Mouse (Mus musculus) intestine, embryonic 16.5 days (tissue): ENCODE data around the gene Bcar3. TPM values are rescaled to one million over a fixed set of nuclear protein-coding genes. Genes with fewer than 3 reads are reported as not detected.

Experiments
- ATAC-seq: fragments of 200-750 bp; cut with Nextera tagmentation; 2 replicates; pipeline ENCODE4 v1.8.0; 2017; ENCODE audit warnings: moderate TSS enrichment, moderate library complexity
- H3K27ac ChIP-seq: fragments of 300-500 bp; sonication (generic); 2 replicates; pipeline ENCODE4 v1.5.1; 2014; ENCODE audit warnings: mild to moderate bottlenecking, low read length
- H3K27me3 ChIP-seq: fragments of 300-500 bp; sonication (generic); replicated peaks from 2 replicates; pipeline ENCODE4 v1.6.1; 2014; ENCODE audit warnings: low read length, control low read depth, mixed read lengths; ENCODE audit not compliant: control insufficient read depth, insufficient read depth
- H3K36me3 ChIP-seq: fragments of 300-500 bp; sonication (generic); 2 replicates; pipeline ENCODE4 v1.6.1; 2014; ENCODE audit warnings: low read length, control low read depth; ENCODE audit not compliant: control insufficient read depth, insufficient read depth
- H3K4me1 ChIP-seq: fragments of 300-500 bp; sonication (generic); 2 replicates; pipeline ENCODE4 v1.6.1; 2014; ENCODE audit warnings: low read length, control low read depth, mixed read lengths; ENCODE audit not compliant: control insufficient read depth, insufficient read depth
- H3K4me2 ChIP-seq: fragments of 300-500 bp; sonication (generic); 2 replicates; pipeline ENCODE4 v1.6.1; 2014; ENCODE audit warnings: low read depth, low read length, control low read depth
- H3K4me3 ChIP-seq: fragments of 300-500 bp; sonication (generic); 2 replicates; pipeline ENCODE4 v1.5.1; 2014; ENCODE audit warnings: mild to moderate bottlenecking, low read length
- H3K9ac ChIP-seq: fragments of 300-500 bp; sonication (generic); 2 replicates; pipeline ENCODE4 v1.6.1; 2014; ENCODE audit warnings: low read depth, low read length
- H3K9me3 ChIP-seq: fragments of 300-500 bp; sonication (generic); 2 replicates; pipeline ENCODE4 v1.6.1; 2016; ENCODE audit warnings: low read length, control low read depth; ENCODE audit not compliant: control insufficient read depth
- WGBS: fragments of 180-500 bp; shearing (Covaris S2); extraction: QIAGEN DNeasy Blood & Tissue Kit; methylation state at CpG from one replicate; pipeline ENCODE4 v1.1.7; 2014; 5-methylcytosine and 5-hydroxymethylcytosine counted together
- polyA plus RNA-seq: library from polyadenylated mRNA; unstranded; fragments of >200 nt; fragmentation: Nextera tagmentation; extraction: Ambion mirVana; gene quantifications from 2 replicates; pipeline ENCODE4 v1.2.1, GENCODE M21; 2015

The Bcar3 gene
- polyA plus RNA-seq, 1 experiment from 2014 or later = 23.7 TPM

DNA sequence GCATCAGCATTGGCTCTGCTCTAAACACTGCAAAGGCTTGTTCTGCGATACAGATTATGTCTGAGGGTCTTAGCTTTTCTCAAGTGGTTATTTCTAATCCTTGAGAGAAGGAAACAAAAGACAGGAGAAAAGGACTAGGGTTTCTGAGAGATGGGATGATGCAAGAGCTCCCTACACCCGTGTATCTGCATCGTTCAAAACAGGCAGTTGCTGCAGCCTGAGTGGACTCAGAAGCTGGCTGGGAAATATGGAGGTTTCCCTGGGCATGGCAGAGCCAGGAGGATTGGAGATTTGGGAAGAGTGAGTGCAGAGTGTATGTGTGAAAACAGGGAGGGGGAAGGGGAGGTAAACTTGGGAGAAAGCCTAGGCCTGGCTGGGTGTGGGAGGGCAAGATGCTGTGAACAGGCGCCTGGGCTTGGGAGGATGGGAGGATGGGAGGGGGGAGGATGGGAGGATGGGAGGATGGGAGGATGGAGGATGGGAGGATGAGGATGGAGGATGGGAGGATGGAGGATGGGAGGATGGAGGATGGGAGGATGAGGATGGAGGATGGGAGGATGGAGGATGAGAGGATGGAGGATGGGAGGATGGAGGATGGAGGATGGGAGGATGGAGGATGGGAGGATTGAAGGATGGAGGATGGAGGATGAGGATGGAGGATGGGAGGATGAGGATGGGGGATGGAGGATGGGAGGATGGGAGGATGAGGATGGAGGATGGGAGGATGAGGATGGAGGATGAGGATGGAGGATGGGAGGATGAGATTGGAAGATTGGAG is 14.1 kb downstream of the Bcar3 start:
- no peaks in the 10 kb centered on the region for H3K36me3 ChIP-seq
- no peak overlapping the region for H3K9ac ChIP-seq
- no peaks in the 10 kb centered on the region for H3K27me3 ChIP-seq
- H3K4me1 ChIP-seq = 0 out of 2 replicates have a peak, but pooled peaks cover 2% of the 10 kb centered on the region
- ATAC-seq = no peak
- no peak overlapping the region for H3K4me3 ChIP-seq
- H3K4me2 ChIP-seq = no peak overlapping the region
- 59% methylated on average over 4 of the region's 4 CpGs for WGBS
- no peak overlapping the region for H3K27ac ChIP-seq
- no peaks in the 10 kb centered on the region for H3K9me3 ChIP-seq

DNA sequence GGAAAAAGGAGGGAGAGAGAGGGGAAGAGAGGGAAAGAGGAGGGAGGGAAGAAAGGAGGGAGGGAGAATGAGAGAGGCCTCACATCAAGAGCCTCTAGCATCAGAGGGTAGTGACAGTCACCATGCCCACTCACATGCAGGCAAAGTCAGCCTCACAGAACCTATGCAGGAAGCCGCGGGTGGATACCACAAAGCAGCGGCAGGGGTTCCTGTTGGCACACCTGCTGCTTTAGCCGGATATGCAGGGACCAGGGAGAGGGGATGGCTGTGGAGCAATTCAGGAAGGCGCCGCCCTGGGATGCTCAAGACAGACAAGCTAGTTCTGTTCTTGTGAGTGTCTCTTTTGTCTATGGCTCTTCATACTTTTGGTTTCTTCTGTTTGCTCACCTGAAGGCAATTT is 15.0 kb downstream of the Bcar3 start:
- Histone ChIP-seq H3K4me3 (no peak overlapping the region), H3K27me3 (no peaks in the 10 kb centered on the region), H3K4me2 (no peak overlapping the region), H3K9ac (no peak overlapping the region), H3K27ac (no peak overlapping the region), H3K36me3 (no peaks in the 10 kb centered on the region), H3K9me3 (no peaks in the 10 kb centered on the region), H3K4me1 (peaks cover 3% of the 10 kb centered on the region; the same call in 1 of the 2 replicates)
- no peak for ATAC-seq
- 41% methylated on average over 6 of the region's 6 CpGs for WGBS

DNA sequence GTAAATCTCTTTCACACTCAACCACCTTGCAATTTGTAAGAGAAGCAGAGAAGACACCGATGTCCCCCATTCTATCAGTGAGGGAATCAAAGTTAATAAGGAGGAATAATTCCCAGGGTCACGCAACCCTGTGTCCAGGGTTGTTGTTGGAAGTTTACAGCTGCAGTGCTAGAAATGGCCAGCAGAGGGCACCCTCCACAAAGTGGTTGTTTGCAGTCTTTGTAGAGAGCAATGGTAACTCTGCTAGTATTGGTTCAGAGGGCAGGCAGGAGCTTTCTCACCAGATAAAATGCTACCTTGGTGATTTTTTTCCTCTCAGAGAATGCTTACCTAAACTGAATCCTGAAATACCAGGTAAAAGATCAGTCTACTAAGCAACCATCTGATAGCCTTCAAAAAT is 18.1 kb downstream of the Bcar3 start:
- Histone ChIP-seq H3K27ac (no peak overlapping the region), H3K27me3 (no peaks in the 10 kb centered on the region), H3K9ac (no peak overlapping the region), H3K4me3 (no peak overlapping the region), H3K36me3 (no peaks in the 10 kb centered on the region), H3K9me3 (no peaks in the 10 kb centered on the region), H3K4me2 (no peak overlapping the region), H3K4me1 (peaks cover 5% of the 10 kb centered on the region; the same call in 1 of the 2 replicates)
- WGBS = 14% methylated on average over 2 of the region's 2 CpGs
- 0 out of 2 replicates have a peak, but pooled peaks have one; percentile 14 for ATAC-seq

DNA sequence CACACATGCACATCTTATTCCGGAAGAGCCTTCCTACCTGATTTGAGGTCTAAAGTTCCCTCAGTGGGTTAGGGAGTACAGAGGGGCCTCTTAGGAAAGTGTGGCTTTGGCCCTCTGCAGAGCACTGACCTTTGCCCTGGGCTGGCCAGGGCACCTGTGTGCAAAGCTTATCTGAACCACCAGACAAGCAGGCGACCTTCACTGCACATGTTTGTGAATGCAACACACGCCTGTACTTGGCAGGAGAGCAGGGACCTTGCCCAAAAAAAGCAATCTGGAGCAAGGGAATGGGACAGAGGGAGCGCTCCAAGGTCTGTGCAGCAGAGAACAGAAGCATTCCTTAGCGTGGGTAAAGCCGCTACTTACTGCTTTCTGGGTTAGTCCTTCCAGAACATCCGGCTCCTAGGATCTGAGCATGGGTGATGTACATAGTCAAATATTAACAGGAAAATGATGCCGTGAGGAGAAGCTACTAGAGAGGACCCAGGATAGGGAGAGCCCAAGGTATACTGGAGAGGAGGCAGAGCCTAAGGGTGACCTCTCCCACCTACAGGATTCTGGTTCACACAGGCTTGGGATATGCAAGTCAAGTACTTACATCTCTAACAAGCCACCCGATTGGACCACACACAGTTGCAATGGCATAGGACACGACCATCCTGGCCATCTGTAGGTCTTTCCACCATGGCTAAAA is 19.1 kb downstream of the Bcar3 start:
- H3K9ac ChIP-seq = peak overlapping the region; percentile 45; the same call in 1 of the 2 replicates
- WGBS = 56% methylated on average over 10 of the region's 10 CpGs
- H3K36me3 ChIP-seq = no peaks in the 10 kb centered on the region
- H3K9me3 ChIP-seq = no peaks in the 10 kb centered on the region
- no peaks in the 10 kb centered on the region for H3K27me3 ChIP-seq
- peaks cover 5% of the 10 kb centered on the region; the same call in 1 of the 2 replicates for H3K4me1 ChIP-seq
- H3K27ac ChIP-seq = peak overlapping the region; percentile 90
- H3K4me3 ChIP-seq = peak overlapping the region; percentile 27; the same call in 1 of the 2 replicates
- peak overlapping the region; percentile 32 for H3K4me2 ChIP-seq
- ATAC-seq = peak; percentile 90

DNA sequence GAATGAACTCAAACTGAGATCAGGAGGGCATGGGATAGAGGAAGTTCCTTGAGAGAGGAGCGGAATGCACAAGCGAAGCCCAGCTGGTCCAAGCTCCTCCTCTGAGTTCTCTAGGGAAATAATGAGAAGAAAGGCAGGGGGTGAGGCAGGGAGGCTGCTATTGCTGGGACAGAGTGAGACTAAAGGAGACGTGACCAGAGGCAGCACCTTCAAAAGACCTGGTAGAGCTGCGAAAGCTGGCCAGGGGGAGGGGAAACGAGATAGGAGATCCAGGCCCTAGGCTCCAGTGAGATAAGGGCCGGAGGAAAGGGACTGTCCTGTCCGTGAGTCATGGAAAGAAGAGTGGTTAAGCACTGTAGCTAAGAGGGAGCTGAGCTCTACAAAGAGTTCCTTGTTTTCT is 20.0 kb downstream of the Bcar3 start:
- Histone ChIP-seq H3K4me2 (no peak overlapping the region), H3K9me3 (no peaks in the 10 kb centered on the region), H3K4me1 (peaks cover 5% of the 10 kb centered on the region; the same call in 1 of the 2 replicates), H3K27me3 (no peaks in the 10 kb centered on the region), H3K4me3 (no peak overlapping the region), H3K36me3 (no peaks in the 10 kb centered on the region), H3K9ac (no peak overlapping the region), H3K27ac (peak overlapping the region; percentile 90)
- WGBS = 42% methylated on average over 7 of the region's 7 CpGs
- ATAC-seq = peak; percentile 43

DNA sequence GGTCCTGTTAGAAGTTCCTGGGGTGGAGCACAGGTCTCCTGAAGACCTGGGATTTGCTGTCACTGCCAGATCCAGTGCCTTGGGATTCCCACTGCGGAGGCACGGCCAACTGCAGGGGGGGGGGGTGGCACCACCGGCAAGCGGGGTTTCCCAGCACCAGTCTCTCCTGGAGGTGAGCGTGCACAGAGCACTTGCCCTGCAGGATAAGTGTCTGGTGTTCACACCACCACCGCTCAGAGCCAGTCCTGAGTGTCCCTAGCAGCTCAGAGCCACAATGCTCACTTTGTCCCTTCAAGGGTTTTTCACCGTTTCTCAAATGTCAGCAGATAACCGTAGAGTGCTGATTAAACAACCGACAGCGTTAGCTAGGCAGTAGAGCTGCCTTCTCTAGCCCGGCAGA is 22.7 kb downstream of the Bcar3 start:
- Histone ChIP-seq H3K4me3 (no peak overlapping the region), H3K27me3 (no peaks in the 10 kb centered on the region), H3K36me3 (no peaks in the 10 kb centered on the region), H3K27ac (no peak overlapping the region), H3K4me2 (peak overlapping the region; percentile 20; the same call in 1 of the 2 replicates), H3K9me3 (no peaks in the 10 kb centered on the region), H3K9ac (peak overlapping the region; percentile 20; the same call in 1 of the 2 replicates), H3K4me1 (peaks cover 5% of the 10 kb centered on the region; the same call in 1 of the 2 replicates)
- ATAC-seq = no peak
- WGBS = 24% methylated on average over 11 of the region's 11 CpGs

DNA sequence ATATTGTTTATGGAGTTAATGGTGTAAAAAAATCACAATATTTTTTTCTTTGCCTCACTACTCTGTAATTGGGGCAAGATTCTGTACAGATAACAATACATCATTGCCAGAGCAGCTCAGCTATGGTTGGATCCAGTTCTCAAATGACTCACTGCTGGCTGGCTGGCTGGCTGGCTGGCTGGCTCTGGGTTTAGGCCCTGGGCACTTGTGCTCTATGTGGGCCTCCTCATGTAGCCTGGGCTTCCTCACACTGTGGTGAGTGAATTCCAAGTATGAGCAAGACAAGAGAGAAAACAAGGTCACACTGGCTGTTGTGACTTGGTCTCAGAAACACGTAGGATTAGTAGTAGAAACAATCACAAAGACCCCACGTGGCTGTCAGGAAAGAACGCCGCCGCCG is 23.4 kb downstream of the Bcar3 start:
- no peak overlapping the region for H3K4me3 ChIP-seq
- no peak overlapping the region for H3K4me2 ChIP-seq
- WGBS = 86% methylated on average over 6 of the region's 6 CpGs
- peaks cover 5% of the 10 kb centered on the region; the same call in 1 of the 2 replicates for H3K4me1 ChIP-seq
- H3K9ac ChIP-seq = no peak overlapping the region
- H3K9me3 ChIP-seq = no peaks in the 10 kb centered on the region
- H3K27me3 ChIP-seq = no peaks in the 10 kb centered on the region
- H3K27ac ChIP-seq = no peak overlapping the region
- H3K36me3 ChIP-seq = no peaks in the 10 kb centered on the region
- ATAC-seq = no peak

DNA sequence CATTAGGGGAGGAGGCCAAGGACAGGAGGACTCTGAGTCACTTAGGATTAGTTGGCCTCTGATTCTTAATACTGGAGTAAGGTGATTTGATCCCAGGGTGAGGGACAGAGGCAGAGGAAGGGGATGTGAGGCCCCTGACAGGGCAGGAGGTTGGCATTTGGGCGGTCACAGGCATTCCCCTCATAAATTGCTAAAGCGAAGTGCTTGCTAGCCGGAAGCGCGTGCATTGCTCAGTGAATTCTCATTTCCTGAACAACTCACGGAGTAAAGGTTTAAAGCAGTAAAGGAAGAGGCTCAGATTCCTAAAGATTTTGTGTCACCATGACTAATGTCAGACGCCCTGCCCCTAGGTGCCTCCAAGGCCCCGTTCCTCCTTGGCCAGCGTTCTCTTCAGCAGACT is 28.3 kb downstream of the Bcar3 start:
- H3K4me1 ChIP-seq = 0 out of 2 replicates have a peak, but pooled peaks cover 3% of the 10 kb centered on the region
- no peak overlapping the region for H3K4me2 ChIP-seq
- H3K36me3 ChIP-seq = no peaks in the 10 kb centered on the region
- no peak overlapping the region for H3K27ac ChIP-seq
- H3K9ac ChIP-seq = no peak overlapping the region
- no peaks in the 10 kb centered on the region for H3K27me3 ChIP-seq
- ATAC-seq = no peak
- 50% methylated on average over 9 of the region's 9 CpGs for WGBS
- no peaks in the 10 kb centered on the region for H3K9me3 ChIP-seq
- H3K4me3 ChIP-seq = no peak overlapping the region

DNA sequence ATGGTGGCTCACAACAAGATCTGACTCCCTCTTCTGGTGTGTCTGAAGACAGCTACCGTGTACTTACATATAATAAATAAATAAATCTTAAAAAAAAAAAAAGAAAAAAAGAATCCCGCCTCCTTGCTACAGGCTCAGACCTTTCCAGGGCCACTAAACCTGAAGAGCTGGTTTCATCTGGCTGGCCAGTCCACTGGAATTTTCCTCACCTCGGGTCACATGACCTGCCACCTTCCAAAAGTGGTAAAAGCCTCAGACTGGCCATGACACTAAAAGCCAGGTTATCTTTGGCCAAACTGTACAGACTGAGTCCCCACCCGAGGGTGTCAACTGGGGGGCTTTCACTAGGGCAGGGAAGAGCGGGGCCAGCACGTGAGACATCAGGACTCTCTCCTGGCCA is 29.9 kb downstream of the Bcar3 start:
- Histone ChIP-seq H3K4me1 (0 out of 2 replicates have a peak, but pooled peaks cover 3% of the 10 kb centered on the region), H3K4me3 (no peak overlapping the region), H3K27me3 (no peaks in the 10 kb centered on the region), H3K9me3 (no peaks in the 10 kb centered on the region), H3K4me2 (no peak overlapping the region), H3K9ac (no peak overlapping the region), H3K27ac (no peak overlapping the region), H3K36me3 (no peaks in the 10 kb centered on the region)
- ATAC-seq = no peak
- 81% methylated on average over 6 of the region's 6 CpGs for WGBS
